Mouse (Mus musculus): ENCODE measurements around the gene Hyal1. TPM values are rescaled to one million over a fixed set of nuclear protein-coding genes. Genes with fewer than 3 reads are reported as not detected.

Hyal1 gene
- polyA plus RNA-seq, 1 experiment, result 5.6 TPM

DNA sequence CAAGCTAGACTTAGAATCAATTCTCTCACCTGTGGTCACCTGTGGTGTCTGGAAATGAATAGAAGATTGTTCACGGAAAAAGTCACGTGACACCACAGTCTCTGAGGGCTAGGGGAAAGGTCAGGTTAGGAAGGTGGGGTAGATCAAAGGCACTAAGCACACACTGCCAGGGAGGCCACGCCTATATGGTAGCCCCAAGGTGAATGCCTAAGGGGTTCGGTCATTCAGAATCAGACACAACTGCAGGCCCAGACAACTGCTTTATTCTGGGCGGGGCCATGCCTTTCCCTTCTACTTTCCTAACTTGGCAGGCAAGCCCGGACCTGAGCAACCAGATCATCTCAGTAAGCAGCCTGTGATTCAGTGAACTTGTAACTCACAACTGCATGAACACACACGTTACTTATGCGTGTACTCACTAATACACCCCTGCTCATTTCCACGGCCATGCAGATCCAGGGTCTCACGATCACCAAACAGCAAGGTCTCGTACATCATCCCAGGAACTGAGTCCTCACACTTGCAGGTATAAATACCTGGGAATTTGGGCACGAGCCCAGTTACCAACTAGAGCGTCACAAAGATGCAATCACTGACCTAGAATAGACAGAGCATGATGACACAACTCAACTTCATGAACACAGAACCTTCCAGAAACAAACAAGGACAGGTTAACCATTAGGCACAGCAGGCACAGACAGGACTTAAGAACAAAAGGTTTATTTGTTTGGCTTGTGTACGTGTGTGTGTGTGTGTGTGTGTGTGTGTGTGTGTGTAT, 959 bp upstream of the Hyal1 start:
- DNase-seq (ENCODE audit: low read depth), result no peak
- TF ChIP-seq POLR2A (IDR thresholded peaks at IDR 0.05; ENCODE audit: borderline replicate concordance, extremely low read depth, insufficient read depth, insufficient read length, poor library complexity, severe bottlenecking) (no peak), CTCF (IDR thresholded peaks at IDR 0.05; ENCODE audit: borderline replicate concordance, extremely low read depth, insufficient read depth, insufficient read length) (no peak)

DNA sequence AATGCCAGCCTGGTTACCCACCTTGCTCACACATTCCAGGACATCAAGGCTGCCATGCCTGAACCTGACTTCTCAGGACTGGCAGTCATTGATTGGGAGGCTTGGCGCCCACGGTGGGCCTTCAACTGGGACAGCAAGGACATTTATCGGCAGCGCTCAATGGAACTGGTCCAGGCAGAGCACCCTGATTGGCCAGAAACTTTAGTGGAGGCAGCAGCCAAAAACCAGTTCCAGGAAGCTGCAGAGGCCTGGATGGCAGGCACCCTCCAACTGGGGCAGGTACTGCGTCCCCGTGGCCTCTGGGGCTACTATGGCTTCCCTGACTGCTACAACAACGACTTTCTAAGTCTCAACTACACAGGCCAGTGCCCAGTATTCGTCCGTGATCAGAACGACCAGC, 1.1 kb downstream of the Hyal1 start:
- TF ChIP-seq POLR2A (IDR thresholded peaks at IDR 0.05; ENCODE audit: borderline replicate concordance, extremely low read depth, insufficient read depth, insufficient read length, poor library complexity, severe bottlenecking) (no peak), CTCF (IDR thresholded peaks at IDR 0.05; ENCODE audit: borderline replicate concordance, extremely low read depth, insufficient read depth, insufficient read length) (no peak)
- no peak for DNase-seq (ENCODE audit: low read depth)

DNA sequence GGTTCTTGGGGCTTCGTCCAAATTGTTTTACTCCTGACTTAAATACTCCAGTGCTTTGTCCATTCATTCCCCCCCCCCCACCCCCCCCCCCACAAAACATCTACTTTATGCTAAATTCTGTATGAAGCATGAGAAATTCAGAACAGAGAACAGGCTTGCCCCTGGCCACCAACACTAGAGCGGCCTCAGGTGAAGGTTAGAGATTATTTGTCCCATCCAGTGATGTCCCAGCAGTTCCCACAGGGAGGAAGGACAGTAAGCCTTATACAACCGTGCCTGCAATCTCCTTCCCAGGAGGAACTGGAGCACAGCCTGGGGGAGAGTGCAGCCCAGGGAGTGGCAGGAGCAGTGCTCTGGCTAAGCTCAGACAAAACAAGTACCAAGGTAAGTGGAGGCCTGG, 1.9 kb downstream of the Hyal1 start, which contains the start of gene Naa80:
Gene Naa80 (plus strand): TSS at position 301 of the 400 bp plus-strand sequence.
- DNase-seq (ENCODE audit: low read depth), result no peak
- TF ChIP-seq CTCF (IDR thresholded peaks at IDR 0.05; ENCODE audit: borderline replicate concordance, extremely low read depth, insufficient read depth, insufficient read length) (no peak), POLR2A (IDR thresholded peaks at IDR 0.05; ENCODE audit: borderline replicate concordance, extremely low read depth, insufficient read depth, insufficient read length, poor library complexity, severe bottlenecking) (no peak)

DNA sequence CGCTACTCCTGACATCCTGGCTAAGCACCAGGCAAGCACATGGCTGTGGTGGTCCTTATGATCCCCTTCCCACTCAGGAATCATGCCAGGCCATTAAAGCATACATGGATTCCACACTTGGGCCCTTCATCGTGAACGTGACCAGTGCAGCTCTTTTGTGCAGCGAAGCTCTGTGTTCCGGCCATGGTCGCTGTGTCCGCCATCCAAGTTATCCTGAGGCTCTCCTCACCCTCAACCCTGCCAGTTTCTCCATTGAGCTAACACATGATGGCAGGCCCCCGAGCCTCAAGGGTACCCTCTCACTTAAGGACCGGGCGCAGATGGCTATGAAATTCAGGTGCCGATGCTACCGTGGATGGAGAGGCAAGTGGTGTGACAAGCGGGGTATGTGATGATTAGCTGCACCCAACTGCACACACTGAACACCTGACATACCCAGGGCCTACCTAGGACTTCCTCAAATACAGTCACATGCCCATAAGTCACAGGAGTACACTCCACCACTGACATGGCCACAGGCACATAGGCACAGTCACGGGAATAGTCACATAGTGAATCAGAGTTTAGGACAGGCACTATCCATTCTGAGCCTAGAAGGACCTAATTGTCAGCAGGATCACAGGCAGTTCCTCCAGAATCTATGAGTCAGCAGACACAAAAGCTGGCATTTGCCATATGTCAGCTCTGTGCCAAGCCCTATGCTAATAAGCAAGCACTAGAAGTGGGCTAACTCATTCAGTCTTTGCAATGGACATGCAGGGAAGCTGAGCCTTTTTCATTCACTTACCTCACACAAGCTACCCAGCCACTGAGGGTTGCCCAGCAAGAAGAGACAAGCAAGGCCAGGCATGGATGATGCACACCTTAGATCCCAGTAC, 2.5 kb downstream of the Hyal1 start:
- no peak for TF ChIP-seq POLR2A (IDR thresholded peaks at IDR 0.05; ENCODE audit: borderline replicate concordance, extremely low read depth, insufficient read depth, insufficient read length, poor library complexity, severe bottlenecking)
- TF ChIP-seq CTCF (IDR thresholded peaks at IDR 0.05; ENCODE audit: borderline replicate concordance, extremely low read depth, insufficient read depth, insufficient read length), result no peak

DNA sequence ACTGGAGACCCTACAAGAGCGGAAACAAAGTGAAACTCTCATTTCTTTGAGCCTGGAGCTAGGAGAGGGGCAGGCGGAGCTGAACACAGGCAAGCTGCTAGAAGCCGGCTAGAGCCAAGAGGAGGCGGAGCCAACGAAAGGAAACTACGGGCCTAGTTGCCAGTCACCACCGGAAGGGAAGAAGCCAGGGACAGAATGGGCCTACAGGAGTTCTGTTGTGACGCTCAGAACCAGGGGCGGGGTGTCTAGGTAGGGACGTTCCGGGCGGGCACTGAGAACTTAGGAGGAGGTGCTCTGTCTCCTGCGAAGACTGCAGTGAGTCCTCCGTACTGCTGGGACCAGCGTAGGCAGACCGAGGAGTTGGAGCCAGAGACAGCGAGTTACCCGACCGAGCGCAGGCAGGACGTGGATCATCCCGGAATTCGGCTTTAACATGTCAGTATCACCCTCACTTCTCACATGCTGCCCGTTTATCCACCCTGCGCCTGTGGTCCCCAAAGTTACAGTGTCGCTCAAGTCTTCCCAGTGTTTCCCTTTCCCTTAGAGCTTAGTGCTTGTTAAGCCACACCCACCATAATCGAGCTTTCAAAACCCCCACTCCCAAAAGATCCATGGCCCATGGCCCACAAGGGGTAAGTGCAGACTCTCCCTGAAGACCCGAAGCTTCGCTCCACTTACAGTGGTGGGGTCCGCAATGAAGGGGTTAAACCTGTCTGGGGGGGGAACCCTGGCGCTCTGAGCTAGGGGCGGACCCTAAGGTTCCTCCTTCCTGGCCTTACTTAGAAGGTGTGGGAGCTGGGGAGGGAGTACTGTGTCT, 4.0 kb downstream of the Hyal1 start, which contains the start of gene Hyal3:
Gene Hyal3 (plus strand): TSS at position 318 of the 817 bp plus-strand sequence.
- DNase-seq (ENCODE audit: low read depth), result peak; percentile 95
- TF ChIP-seq POLR2A (IDR thresholded peaks at IDR 0.05; ENCODE audit: borderline replicate concordance, extremely low read depth, insufficient read depth, insufficient read length, poor library complexity, severe bottlenecking), result peak; percentile 50; the same call in 1 of the 2 replicates
- TF ChIP-seq CTCF (IDR thresholded peaks at IDR 0.05; ENCODE audit: borderline replicate concordance, extremely low read depth, insufficient read depth, insufficient read length), result no peak

More for the DNA sequence above, 2.5 kb downstream of the Hyal1 start:
- DNase-seq (ENCODE audit: low read depth), result peak; percentile 41

DNA sequence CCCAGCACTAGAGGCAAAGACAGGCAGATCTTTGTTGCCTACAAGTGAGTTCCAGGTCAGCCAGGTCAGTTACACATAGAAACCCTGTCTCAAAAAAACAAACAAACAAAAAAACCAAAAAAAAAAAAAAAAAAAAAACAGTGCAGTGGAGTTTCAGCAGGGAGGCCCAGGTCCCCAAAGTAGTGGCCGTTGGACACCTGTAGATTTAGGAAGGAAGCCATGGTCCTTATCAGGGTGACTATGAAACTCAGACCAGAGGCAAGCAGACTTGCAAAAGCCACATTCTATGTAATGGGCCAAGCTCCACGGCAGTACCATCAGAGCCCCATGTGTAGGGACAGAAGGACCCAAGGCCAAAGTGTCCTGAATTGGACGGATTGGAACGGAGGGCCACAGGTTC, 4.9 kb downstream of the Hyal1 start:
- no peak for DNase-seq (ENCODE audit: low read depth)
- TF ChIP-seq POLR2A (IDR thresholded peaks at IDR 0.05; ENCODE audit: borderline replicate concordance, extremely low read depth, insufficient read depth, insufficient read length, poor library complexity, severe bottlenecking) (no peak), CTCF (IDR thresholded peaks at IDR 0.05; ENCODE audit: borderline replicate concordance, extremely low read depth, insufficient read depth, insufficient read length) (no peak)

DNA sequence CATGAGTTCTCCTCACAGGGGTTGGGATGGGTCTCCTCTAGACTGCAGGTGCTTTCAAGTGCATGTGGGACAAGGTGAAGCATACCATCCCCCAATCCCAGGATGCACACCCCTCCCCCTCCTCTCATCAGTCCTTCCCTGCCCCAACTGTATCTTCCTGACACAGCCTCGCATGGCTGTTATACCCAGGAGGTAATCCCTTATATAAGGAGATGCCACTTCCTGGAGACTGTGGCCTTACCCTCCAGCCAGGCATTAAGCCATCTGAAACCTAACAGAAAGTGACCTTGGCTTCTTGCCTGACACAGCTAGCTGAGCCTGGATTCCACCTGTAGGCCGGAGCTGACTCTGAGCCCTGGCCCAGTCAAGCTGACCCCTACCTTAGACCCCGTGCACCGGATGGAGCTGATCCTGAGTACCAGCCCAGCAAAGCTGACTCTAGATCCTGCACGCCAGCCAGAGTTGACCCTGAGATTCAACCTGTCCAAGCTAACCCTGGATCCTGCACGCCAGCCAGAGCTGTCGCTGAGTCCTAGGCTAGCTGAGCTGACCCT, 5.9 kb downstream of the Hyal1 start:
- TF ChIP-seq CTCF (IDR thresholded peaks at IDR 0.05; ENCODE audit: borderline replicate concordance, extremely low read depth, insufficient read depth, insufficient read length) (no peak), POLR2A (IDR thresholded peaks at IDR 0.05; ENCODE audit: borderline replicate concordance, extremely low read depth, insufficient read depth, insufficient read length, poor library complexity, severe bottlenecking) (no peak)

DNA sequence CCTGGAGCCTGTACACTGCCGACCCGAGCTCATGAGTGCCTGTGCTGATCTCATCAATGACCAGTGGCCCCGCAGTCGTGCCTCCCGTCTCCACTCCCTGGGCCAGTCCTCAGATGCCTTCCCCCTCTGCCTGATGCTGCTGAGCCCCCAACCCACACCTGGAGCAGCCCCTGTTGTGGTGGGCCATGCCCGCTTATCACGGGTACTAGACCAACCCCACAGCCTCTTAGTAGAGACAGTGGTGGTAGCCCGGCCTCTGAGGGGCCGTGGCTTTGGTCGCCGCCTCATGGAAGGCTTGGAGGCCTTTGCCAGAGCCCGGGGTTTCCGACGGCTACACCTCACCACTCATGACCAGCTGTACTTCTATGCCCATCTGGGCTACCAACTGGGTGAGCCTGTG, 6.4 kb downstream of the Hyal1 start:
- TF ChIP-seq CTCF (IDR thresholded peaks at IDR 0.05; ENCODE audit: borderline replicate concordance, extremely low read depth, insufficient read depth, insufficient read length), result no peak
- TF ChIP-seq POLR2A (IDR thresholded peaks at IDR 0.05; ENCODE audit: borderline replicate concordance, extremely low read depth, insufficient read depth, insufficient read length, poor library complexity, severe bottlenecking), result no peak
- DNase-seq (ENCODE audit: low read depth), result no peak

More for the DNA sequence above, 5.9 kb downstream of the Hyal1 start:
- no peak for DNase-seq (ENCODE audit: low read depth)

DNA sequence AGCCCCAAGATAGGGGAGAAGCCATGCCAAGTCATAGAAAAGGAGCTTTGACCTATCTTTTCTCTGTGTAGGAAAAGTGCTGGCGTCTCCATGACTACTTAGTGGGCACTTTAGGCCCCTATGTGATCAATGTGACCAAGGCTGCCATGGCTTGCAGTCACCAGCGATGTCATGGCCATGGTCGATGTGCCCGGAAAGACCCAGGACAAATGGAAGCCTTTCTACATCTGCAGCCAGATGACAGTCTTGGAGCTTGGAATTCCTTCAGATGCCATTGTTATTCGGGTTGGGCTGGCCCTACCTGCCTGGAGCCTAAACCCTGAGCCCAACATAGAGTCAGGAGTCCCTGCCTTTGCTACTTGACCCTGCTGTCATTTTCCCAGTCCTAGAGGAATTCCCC, 9.8 kb downstream of the Hyal1 start:
- no peak for TF ChIP-seq POLR2A (IDR thresholded peaks at IDR 0.05; ENCODE audit: borderline replicate concordance, extremely low read depth, insufficient read depth, insufficient read length, poor library complexity, severe bottlenecking)
- no peak for TF ChIP-seq CTCF (IDR thresholded peaks at IDR 0.05; ENCODE audit: borderline replicate concordance, extremely low read depth, insufficient read depth, insufficient read length)
- no peak for DNase-seq (ENCODE audit: low read depth)
